Mouse (Mus musculus): Measurements from ENCODE around the gene Gm14569. TPM values are rescaled to one million over a fixed set of nuclear protein-coding genes. Genes with fewer than 3 reads are reported as not detected.

Gm14569 gene
- 1.1 TPM for polyA plus RNA-seq (2014; fragmentation: Illumina TruSeq; extraction: RNeasy Lipid Tissue Mini Kit (QIAGEN cat#74804); ENCODE audit: low read depth, low replicate concordance)

GRCm38 (mm10) chrX:36491730-36492129 is at the start of gene Gm14569:
TSS of gene Gm14569 (minus strand) at chrX:36491830.

GRCm38 (mm10) chrX:36400980-36401379 is 90.7 kb downstream of the Gm14569 start, which contains the start of gene Gm6268:
TSS of gene Gm6268 (plus strand) at chrX:36401280.

Other genes with a start within 250 kb of the Gm14569 start
- gene Lonrf3, start 163.5 kb downstream of the Gm14569 start, polyA plus RNA-seq (2014; fragmentation: Illumina TruSeq; extraction: RNeasy Lipid Tissue Mini Kit (QIAGEN cat#74804); ENCODE audit: low read depth, low replicate concordance) = 4.7 TPM
- gene Gm6268, start 90.5 kb downstream of the Gm14569 start, polyA plus RNA-seq (2014; fragmentation: Illumina TruSeq; extraction: RNeasy Lipid Tissue Mini Kit (QIAGEN cat#74804); ENCODE audit: low read depth, low replicate concordance) = not detected
- gene Pgrmc1, start 106.4 kb upstream of the Gm14569 start, polyA plus RNA-seq (2014; fragmentation: Illumina TruSeq; extraction: RNeasy Lipid Tissue Mini Kit (QIAGEN cat#74804); ENCODE audit: low read depth, low replicate concordance) = 530 TPM
- 3.1 TPM for gene Akap17b, start 153.6 kb upstream of the Gm14569 start, polyA plus RNA-seq (2014; fragmentation: Illumina TruSeq; extraction: RNeasy Lipid Tissue Mini Kit (QIAGEN cat#74804); ENCODE audit: low read depth, low replicate concordance)